Mouse (Mus musculus): ENCODE results near the gene Park7. TPM values are rescaled to one million over a fixed set of nuclear protein-coding genes. Genes with fewer than 3 reads are reported as not detected.

The Park7 gene
- total and polyA plus RNA-seq, 3 experiments, result 438 to 480 TPM; not detected in 1

DNA sequence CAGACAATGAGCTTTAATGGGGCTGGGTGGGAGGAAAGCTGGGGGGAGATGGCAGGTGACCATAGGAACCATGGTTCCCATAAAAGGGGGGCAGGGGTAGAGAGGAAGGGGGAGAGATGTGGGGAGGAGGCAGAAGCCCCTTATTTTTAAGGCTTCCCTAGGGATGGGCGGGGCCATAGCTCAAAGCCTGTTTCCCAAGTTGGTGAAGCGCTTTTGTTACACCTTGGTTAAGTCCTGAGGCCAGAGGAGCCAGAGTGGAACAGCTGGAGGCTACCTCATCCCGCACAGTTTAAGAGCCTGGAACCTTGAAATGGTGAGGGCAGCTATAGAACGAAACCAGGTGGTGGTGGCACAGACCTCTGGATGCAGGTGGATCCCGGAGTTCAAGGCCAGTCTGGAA, 26.3 kb downstream of the Park7 start:
- Histone ChIP-seq H3K4me1 (ENCODE audit: control insufficient read depth in 1 of 2, insufficient read depth in 2 of 2, low read length in 2 of 2) (no peaks in the 10 kb centered on the region), H3K79me2 (ENCODE audit: control insufficient read depth, insufficient read depth, low read length, poor library complexity) (no peaks in the 10 kb centered on the region), H3K27ac (ENCODE audit: control insufficient read depth, low read depth, low read length) (no peak overlapping the region)

DNA sequence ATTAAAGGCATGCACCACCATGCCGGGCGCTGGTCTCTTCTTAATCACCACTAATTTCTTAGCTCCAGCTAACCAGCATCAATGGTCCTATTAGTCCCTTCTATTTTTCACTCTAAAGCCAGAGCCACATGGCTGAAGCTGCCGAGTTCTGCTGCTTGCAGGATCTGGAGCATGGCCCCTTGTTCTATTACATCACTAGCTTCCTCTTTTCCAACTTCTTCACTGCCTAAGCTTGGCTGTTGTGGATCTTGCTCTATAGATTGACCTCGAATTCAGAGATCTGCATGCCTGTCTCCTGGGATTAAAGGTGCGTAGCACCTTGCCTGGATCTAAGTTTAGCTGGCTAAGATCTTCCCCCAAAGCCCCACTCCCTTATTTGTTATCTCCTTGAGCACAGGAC, 31.6 kb downstream of the Park7 start:
- Histone ChIP-seq H3K9me3 (replicated peaks; ENCODE audit: insufficient read depth, low read length) (no peaks in the 10 kb centered on the region), H3K9ac (ENCODE audit: control insufficient read depth, low read depth, low read length, poor library complexity, severe bottlenecking) (no peak overlapping the region), H3K27ac (ENCODE audit: control insufficient read depth, low read depth, low read length) (no peak overlapping the region), H3K79me2 (ENCODE audit: control insufficient read depth, insufficient read depth, low read length, poor library complexity) (no peaks in the 10 kb centered on the region), H3K36me3 (ENCODE audit: control insufficient read depth in 1 of 2, insufficient read depth in 2 of 2, low read length in 2 of 2) (no peaks in the 10 kb centered on the region), H3K27me3 (ENCODE audit: control insufficient read depth in 1 of 2, insufficient read depth in 2 of 2, low read length in 2 of 2) (no peaks in the 10 kb centered on the region), H3K4me1 (ENCODE audit: control insufficient read depth in 1 of 2, insufficient read depth in 2 of 2, low read length in 2 of 2) (no peaks in the 10 kb centered on the region), H3K4me3 (ENCODE audit: control insufficient read depth in 1 of 2, insufficient read depth in 1 of 2, low read depth in 2 of 2, low read length in 2 of 2) (no peak overlapping the region)
- TF ChIP-seq USF2 (IDR thresholded peaks at IDR 0.05; ENCODE audit: borderline replicate concordance in 1 of 2, insufficient read depth in 1 of 2, low read depth in 1 of 2, low read length in 2 of 2), result no peak
- TF ChIP-seq EP300 (IDR thresholded peaks at IDR 0.05; ENCODE audit: low read depth in 1 of 2, low read length in 2 of 2), result no peak
- TF ChIP-seq MAZ (IDR thresholded peaks at IDR 0.05; ENCODE audit: low read depth, low read length), result no peak
- TF ChIP-seq TCF12 (IDR thresholded peaks at IDR 0.05; ENCODE audit: low read depth, low read length), result no peak
- TF ChIP-seq TAL1 (IDR thresholded peaks at IDR 0.05; ENCODE audit: low read length), result no peak
- no peak for TF ChIP-seq UBTF (IDR thresholded peaks at IDR 0.05; ENCODE audit: borderline replicate concordance, insufficient read depth, low read depth, low read length)
- no peak for TF ChIP-seq MYC (IDR thresholded peaks at IDR 0.05; ENCODE audit: low read depth, low read length)
- no peak for TF ChIP-seq GABPA (IDR thresholded peaks at IDR 0.05; ENCODE audit: low read depth, low read length)
- TF ChIP-seq POLR2A (IDR thresholded peaks at IDR 0.05; ENCODE audit: control insufficient read depth in 1 of 2, insufficient read depth in 1 of 2, low read depth in 1 of 2, low read length in 2 of 2, poor library complexity in 1 of 2), result no peak
- TF ChIP-seq MAX (IDR thresholded peaks at IDR 0.05; ENCODE audit: low read length), result no peak
- TF ChIP-seq ZKSCAN1 (IDR thresholded peaks at IDR 0.05; ENCODE audit: low read depth, low read length), result no peak
- TF ChIP-seq CTCF (IDR thresholded peaks at IDR 0.05 in 2 of 3, conservative IDR thresholded peaks at IDR 0.05 in 1 of 3; ENCODE audit: control insufficient read depth in 1 of 3, insufficient read depth in 1 of 3, low read depth in 2 of 3, low read length in 3 of 3, poor library complexity in 1 of 3, severe bottlenecking in 1 of 3), result no peak
- no peak for TF ChIP-seq ELF1 (IDR thresholded peaks at IDR 0.05; ENCODE audit: low read depth, low read length)
- TF ChIP-seq MEF2A (IDR thresholded peaks at IDR 0.05; ENCODE audit: extremely low read depth, insufficient replicate concordance, low read depth, low read length, poor library complexity, severe bottlenecking), result no peak
- no peak for TF ChIP-seq NELFE (IDR thresholded peaks at IDR 0.05; ENCODE audit: low read depth, low read length)
- TF ChIP-seq RCOR1 (IDR thresholded peaks at IDR 0.05; ENCODE audit: low read depth, low read length), result no peak
- peak; percentile 41 for DNase-seq (ENCODE audit: low read depth, low spot score)

More for the DNA sequence above, 26.3 kb downstream of the Park7 start:
- Histone ChIP-seq H3K27me3 (ENCODE audit: control insufficient read depth in 1 of 2, insufficient read depth in 2 of 2, low read length in 2 of 2) (no peaks in the 10 kb centered on the region), H3K9me3 (replicated peaks; ENCODE audit: insufficient read depth, low read length) (no peaks in the 10 kb centered on the region), H3K36me3 (ENCODE audit: control insufficient read depth in 1 of 2, insufficient read depth in 2 of 2, low read length in 2 of 2) (no peaks in the 10 kb centered on the region), H3K9ac (ENCODE audit: control insufficient read depth, low read depth, low read length, poor library complexity, severe bottlenecking) (no peak overlapping the region), H3K4me3 (ENCODE audit: control insufficient read depth in 1 of 2, insufficient read depth in 1 of 2, low read depth in 2 of 2, low read length in 2 of 2) (no peak overlapping the region)
- TF ChIP-seq POLR2A (IDR thresholded peaks at IDR 0.05; ENCODE audit: control insufficient read depth in 1 of 2, insufficient read depth in 1 of 2, low read depth in 1 of 2, low read length in 2 of 2, poor library complexity in 1 of 2), result no peak
- no peak for TF ChIP-seq MYB (IDR thresholded peaks at IDR 0.05; ENCODE audit: low read depth, low read length)
- no peak for TF ChIP-seq MAX (IDR thresholded peaks at IDR 0.05; ENCODE audit: low read length)
- no peak for TF ChIP-seq MYC (IDR thresholded peaks at IDR 0.05; ENCODE audit: low read depth, low read length)
- TF ChIP-seq MXI1 (IDR thresholded peaks at IDR 0.05; ENCODE audit: low read depth, low read length), result no peak
- TF ChIP-seq ZKSCAN1 (IDR thresholded peaks at IDR 0.05; ENCODE audit: low read depth, low read length), result no peak
- TF ChIP-seq GATA1 (IDR thresholded peaks at IDR 0.05; ENCODE audit: low read depth, low read length), result no peak
- no peak for TF ChIP-seq MEF2A (IDR thresholded peaks at IDR 0.05; ENCODE audit: extremely low read depth, insufficient replicate concordance, low read depth, low read length, poor library complexity, severe bottlenecking)
- no peak for TF ChIP-seq ZNF384 (IDR thresholded peaks at IDR 0.05; ENCODE audit: low read depth, low read length)
- no peak for TF ChIP-seq ZMIZ1 (IDR thresholded peaks at IDR 0.05; ENCODE audit: low read depth, low read length)
- TF ChIP-seq ELF1 (IDR thresholded peaks at IDR 0.05; ENCODE audit: low read depth, low read length), result no peak
- TF ChIP-seq E2F4 (IDR thresholded peaks at IDR 0.05; ENCODE audit: borderline replicate concordance, low read depth, low read length), result no peak
- TF ChIP-seq JUND (IDR thresholded peaks at IDR 0.05; ENCODE audit: low read depth, low read length), result no peak
- no peak for TF ChIP-seq MAFK (IDR thresholded peaks at IDR 0.05; ENCODE audit: borderline replicate concordance, low read depth, low read length)
- TF ChIP-seq SMC3 (IDR thresholded peaks at IDR 0.05; ENCODE audit: low read depth, low read length), result no peak
- TF ChIP-seq NELFE (IDR thresholded peaks at IDR 0.05; ENCODE audit: low read depth, low read length), result no peak
- no peak for TF ChIP-seq GABPA (IDR thresholded peaks at IDR 0.05; ENCODE audit: low read depth, low read length)
- TF ChIP-seq USF2 (IDR thresholded peaks at IDR 0.05; ENCODE audit: borderline replicate concordance in 1 of 2, insufficient read depth in 1 of 2, low read depth in 1 of 2, low read length in 2 of 2), result no peak
- no peak for TF ChIP-seq CHD2 (IDR thresholded peaks at IDR 0.05; ENCODE audit: low read length)
- DNase-seq (ENCODE audit: low read depth, low spot score), result no peak
